Mouse (Mus musculus) hematopoietic multipotent progenitor cell, adult 10-12 weeks (in vitro differentiated cells): Measurements from ENCODE around the gene Paqr8. TPM values are rescaled to one million over a fixed set of nuclear protein-coding genes. Genes with fewer than 3 reads are reported as not detected.

Experiments used
- polyA plus RNA-seq: library from polyadenylated mRNA; stranded (reverse); fragments of >175 nt; gene quantifications from 2 replicates; pipeline ENCODE4 v1.2.3, GENCODE M21; 2012; ENCODE audit warnings: low replicate concordance

Paqr8 gene
- 2.4 and 3.6 TPM in 2 replicates for polyA plus RNA-seq

GRCm38 (mm10) chr1:20890404-20890921 is at the start of gene Paqr8:
Paqr8 (plus strand) TSS chr1:20890606.

GRCm38 (mm10) chr1:20951300-20951763 is 60.9 kb downstream of the Paqr8 start, which contains the start of gene Efhc1:
Efhc1 (plus strand) TSS chr1:20951626.

Other genes with a start within 250 kb of the Paqr8 start
- gene Il17a, start 159.7 kb upstream of the Paqr8 start, polyA plus RNA-seq: 0.13 TPM in 1 of 2 replicates, not detected in the other
- 0.30 TPM in 1 of 2 replicates, not detected in the other for gene Il17f, start 100.0 kb upstream of the Paqr8 start, polyA plus RNA-seq
- 6.4 and 16.6 TPM in 2 replicates for gene Mcm3, start 70.3 kb upstream of the Paqr8 start, polyA plus RNA-seq
- gene Efhc1, start 61.0 kb downstream of the Paqr8 start, polyA plus RNA-seq: 0.24 and 1.8 TPM in 2 replicates
- gene Tram2, start 188.6 kb downstream of the Paqr8 start, polyA plus RNA-seq: 2.2 and 3.6 TPM in 2 replicates